Mouse (Mus musculus) ZHBTc4 (cell line): ENCODE measurements around the gene Pef1.

Source experiments
- DNase-seq: peaks from one replicate; pipeline ENCODE4 v3.0.0-alpha.2; 2011; ENCODE audit warnings: low read depth, low spot score

Pef1 gene

DNA sequence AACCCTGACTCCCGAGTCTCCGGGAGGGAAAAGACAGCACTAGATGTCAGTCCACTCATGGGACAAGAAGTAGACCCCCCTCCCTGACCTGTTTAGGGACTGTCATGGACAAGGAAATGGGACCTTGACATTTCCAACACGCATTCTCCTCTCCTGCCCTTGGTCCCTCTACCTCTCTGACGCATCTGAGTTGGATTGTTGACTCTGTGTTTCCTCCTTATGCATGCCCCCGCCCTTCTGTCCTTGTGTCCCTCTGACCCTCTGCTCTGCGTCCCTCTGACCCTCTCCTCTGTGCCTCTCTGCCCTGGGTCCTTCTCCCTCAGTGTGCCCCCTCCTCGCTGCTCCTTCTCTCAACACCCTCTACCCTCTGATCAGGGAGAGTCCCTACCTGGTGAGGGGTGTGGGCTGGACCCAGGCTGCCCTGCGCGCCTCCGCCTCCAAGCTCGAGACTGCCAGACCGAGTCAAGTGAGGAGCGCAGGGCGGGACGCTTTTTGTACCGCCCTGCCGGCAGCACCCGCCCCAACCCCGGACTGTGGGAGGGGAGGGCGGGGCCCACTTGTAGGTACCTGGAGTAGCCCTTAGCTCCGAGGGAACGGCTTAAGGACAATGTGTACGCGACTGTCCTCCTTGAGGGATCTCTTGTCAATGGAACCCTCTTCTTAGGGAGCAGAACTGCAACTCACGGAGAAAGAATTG is 72.1 kb downstream of the Pef1 start:
- peak; percentile 92 for DNase-seq

DNA sequence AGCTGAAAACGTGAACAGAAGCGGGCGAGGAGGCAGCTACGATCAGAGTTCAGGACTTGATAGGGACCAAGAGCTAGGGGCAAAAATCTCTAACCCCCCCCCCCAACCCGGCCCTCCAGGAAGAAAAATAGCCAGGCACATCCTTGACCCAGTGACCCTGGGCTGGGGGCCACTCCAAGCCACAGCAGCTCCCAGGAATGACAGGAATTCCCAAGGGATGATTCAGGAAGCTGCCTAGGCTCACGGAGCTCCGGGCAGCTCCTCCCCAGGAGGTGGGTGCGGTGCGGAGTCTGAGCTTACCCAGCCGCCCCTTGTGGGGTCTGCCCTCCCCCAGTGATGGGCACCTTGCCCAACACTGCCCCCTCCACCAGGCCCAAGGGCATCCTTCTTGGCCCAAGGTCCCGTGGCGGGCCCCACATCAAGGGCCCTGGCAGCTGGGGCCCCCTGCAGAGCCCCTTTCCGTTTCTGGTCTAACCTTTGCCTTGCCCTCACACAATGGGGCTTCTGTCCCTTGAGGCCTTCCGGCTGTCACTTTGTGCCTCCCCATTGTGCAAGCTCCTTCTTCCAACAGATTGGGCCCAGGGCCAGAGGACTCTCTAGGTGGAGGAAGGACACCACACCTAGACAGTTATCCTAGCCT is 72.8 kb downstream of the Pef1 start, which contains the start of gene Tinagl1:
Gene Tinagl1, minus strand, starts transcription at position 51 of the 640 bp plus-strand sequence.
- DNase-seq = peak; percentile 83

DNA sequence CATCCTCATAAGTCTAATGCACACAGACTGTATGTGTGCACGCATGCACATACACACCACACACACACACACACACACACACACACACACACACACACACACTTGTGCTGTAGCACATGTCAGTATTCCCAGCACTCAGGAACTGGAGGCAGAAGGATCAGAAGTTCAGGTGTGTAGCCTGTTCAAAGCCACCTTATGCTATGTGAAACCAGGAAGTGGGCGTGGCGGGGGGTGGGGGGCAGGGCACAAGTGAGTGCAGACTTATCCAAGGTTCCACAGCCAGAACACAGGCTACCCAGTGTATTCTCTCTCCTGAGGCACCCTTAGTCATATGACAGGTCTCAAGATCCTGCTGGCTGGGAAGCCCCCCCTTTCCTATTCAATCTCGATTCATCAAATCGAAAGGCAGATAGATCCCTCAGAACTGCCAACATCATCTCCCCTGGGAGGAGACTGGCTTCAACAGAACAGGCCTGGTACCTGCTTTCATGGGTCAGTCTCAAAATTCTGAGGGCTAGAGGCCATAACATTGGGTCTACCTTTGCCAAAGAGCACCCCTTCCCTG is 73.9 kb downstream of the Pef1 start:
- DNase-seq = peak; percentile 53

DNA sequence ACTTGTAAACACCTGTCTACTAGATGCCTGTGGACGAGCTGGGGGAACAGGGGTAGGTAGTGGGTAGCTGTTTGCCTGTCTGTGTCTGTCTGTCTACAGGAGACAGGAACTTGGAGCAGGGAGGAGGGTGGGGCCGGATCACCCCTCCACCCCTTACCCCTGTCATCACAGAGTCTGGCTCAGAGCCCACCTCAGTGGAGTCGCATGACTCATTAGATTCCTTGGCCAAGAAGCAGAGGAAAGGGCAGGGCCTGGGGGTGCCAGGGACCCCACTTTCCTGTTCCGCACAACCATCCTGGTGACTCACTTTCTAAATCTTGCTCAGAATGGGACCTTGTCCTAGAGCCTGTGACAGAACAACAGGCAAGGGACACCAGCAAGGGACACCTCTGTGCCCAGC is 74.7 kb downstream of the Pef1 start:
- no peak for DNase-seq

DNA sequence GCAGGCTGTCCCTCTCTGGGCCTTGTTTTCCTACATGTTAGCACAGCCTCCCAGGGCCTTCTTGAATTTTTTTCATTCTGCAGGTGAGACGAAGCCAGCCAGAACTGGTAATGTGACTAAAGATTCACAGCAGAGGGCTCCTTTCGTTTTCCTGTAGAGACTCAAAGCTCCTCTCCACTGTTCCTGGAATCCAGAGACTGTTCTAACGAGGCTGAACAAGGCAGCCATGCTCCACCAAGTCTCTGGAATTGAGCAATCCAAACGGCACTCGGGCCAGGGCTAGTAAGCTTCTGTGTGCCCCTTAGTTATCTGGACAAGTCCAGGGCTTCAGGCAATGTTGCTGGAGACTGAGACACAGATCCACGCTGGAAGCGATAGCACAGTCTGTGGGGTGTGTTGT is 75.2 kb downstream of the Pef1 start:
- DNase-seq = no peak
